Mouse (Mus musculus) liver, embryonic 15.5 days (tissue): ENCODE results near the gene Shh. TPM values are rescaled to one million over a fixed set of nuclear protein-coding genes. Genes with fewer than 3 reads are reported as not detected.

Source experiments
- ATAC-seq: fragments of 200-750 bp; cut with Nextera tagmentation; 2 replicates; pipeline ENCODE4 v1.8.0; 2017; ENCODE audit warnings: moderate number of reproducible peaks, mild to moderate bottlenecking, moderate library complexity; ENCODE audit not compliant: insufficient read depth
- H3K27ac ChIP-seq: fragments of 300-500 bp; sonication (generic); replicated peaks from 2 replicates; pipeline ENCODE4 v1.5.1; 2015; ENCODE audit warnings: mild to moderate bottlenecking, inconsistent platforms
- H3K27me3 ChIP-seq: fragments of 300-500 bp; sonication (generic); 2 replicates; pipeline ENCODE4 v1.6.1; 2015; ENCODE audit warnings: mild to moderate bottlenecking, inconsistent platforms
- H3K36me3 ChIP-seq: fragments of 300-500 bp; sonication (generic); replicated peaks from 2 replicates; pipeline ENCODE4 v1.6.1; 2015; ENCODE audit warnings: moderate library complexity, mild to moderate bottlenecking, inconsistent platforms
- H3K4me1 ChIP-seq: fragments of 300-500 bp; sonication (generic); replicated peaks from 2 replicates; pipeline ENCODE4 v1.6.1; 2015; ENCODE audit warnings: inconsistent platforms
- H3K4me2 ChIP-seq: fragments of 300-500 bp; sonication (generic); 2 replicates; pipeline ENCODE4 v1.6.1; 2015; ENCODE audit warnings: moderate library complexity, mild to moderate bottlenecking, inconsistent platforms
- H3K4me3 ChIP-seq: fragments of 300-500 bp; sonication (generic); replicated peaks from 2 replicates; pipeline ENCODE4 v1.5.1; 2015; ENCODE audit warnings: mild to moderate bottlenecking, inconsistent platforms
- H3K9ac ChIP-seq: fragments of 300-500 bp; sonication (generic); 2 replicates; pipeline ENCODE4 v1.6.1; 2015; ENCODE audit warnings: moderate library complexity, mild to moderate bottlenecking, inconsistent platforms
- H3K9me3 ChIP-seq: fragments of 300-500 bp; sonication (generic); replicated peaks from 2 replicates; pipeline ENCODE4 v1.6.1; 2016; ENCODE audit warnings: inconsistent platforms
- WGBS: fragments of 180-500 bp; shearing (Covaris S2); methylation state at CpG from one replicate; pipeline ENCODE4 v1.1.7; 2015; ENCODE audit warnings: mixed read lengths; ENCODE audit not compliant: insufficient replicate concordance; 5-methylcytosine and 5-hydroxymethylcytosine counted together
- polyA plus RNA-seq: library from polyadenylated mRNA; unstranded; fragments of >200 nt; fragmentation: Nextera tagmentation; extraction: Ambion mirVana; gene quantifications from 2 replicates; pipeline ENCODE4 v1.2.1, GENCODE M21; 2015

Gene Shh
- polyA plus RNA-seq, 1 experiment from 2014 or later = not detected

DNA sequence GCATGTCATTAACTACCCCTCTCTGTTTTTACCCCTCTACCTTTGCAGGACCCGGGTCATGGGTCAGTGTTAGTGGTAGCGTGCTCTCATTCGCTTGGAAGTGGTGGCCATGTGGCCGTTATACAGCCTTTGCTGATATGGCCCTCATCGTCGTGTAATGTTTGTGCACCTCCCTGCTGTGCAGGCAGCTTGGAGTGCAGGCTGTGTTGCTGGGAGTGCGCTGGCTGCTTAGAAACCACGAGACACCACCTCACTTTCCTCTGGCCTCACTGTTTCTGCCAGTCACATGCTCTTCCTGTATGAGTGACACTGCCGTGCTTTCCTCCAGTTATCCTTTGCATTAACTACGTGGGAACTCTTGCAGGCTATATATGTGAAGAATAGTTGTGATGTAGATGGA is 48.3 kb downstream of the Shh start:
- no peak for ATAC-seq
- Histone ChIP-seq H3K4me1 (no peaks in the 10 kb centered on the region), H3K36me3 (peaks cover 60% of the 10 kb centered on the region), H3K4me2 (no peak overlapping the region), H3K9me3 (no peaks in the 10 kb centered on the region), H3K27ac (no peak overlapping the region), H3K4me3 (no peak overlapping the region), H3K9ac (no peak overlapping the region), H3K27me3 (no peaks in the 10 kb centered on the region)
- WGBS = 82% methylated on average over 10 of the region's 10 CpGs

DNA sequence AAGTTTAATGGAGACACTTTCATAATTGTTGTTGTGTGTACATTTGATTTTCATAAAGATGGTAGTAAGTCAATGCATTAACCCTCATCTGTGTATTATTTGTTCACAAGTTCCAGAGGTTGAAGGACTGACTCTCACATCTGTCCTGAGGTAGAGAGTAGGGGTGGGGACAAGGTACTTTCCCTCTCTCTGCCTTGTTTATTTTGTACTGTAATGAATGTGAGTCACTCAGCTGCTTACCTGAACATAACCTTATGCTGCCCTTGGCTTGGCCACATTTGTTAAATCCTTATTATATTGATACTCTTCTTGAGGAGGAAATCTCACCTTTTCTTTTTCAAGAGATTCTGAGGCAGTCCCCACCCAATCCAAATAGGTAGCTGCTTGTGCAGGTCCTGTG is 51.0 kb downstream of the Shh start:
- no peaks in the 10 kb centered on the region for H3K27me3 ChIP-seq
- no peaks in the 10 kb centered on the region for H3K4me1 ChIP-seq
- peaks cover 86% of the 10 kb centered on the region for H3K36me3 ChIP-seq
- no peak overlapping the region for H3K4me3 ChIP-seq
- no peak overlapping the region for H3K27ac ChIP-seq
- no peak overlapping the region for H3K4me2 ChIP-seq
- H3K9me3 ChIP-seq = no peaks in the 10 kb centered on the region
- H3K9ac ChIP-seq = no peak overlapping the region
- no peak for ATAC-seq

- no peaks in the 10 kb centered on the region for H3K27me3 ChIP-seq
- H3K4me3 ChIP-seq = no peak overlapping the region
- 87% methylated on average over 3 of the region's 3 CpGs for WGBS
- no peak for ATAC-seq
- no peaks in the 10 kb centered on the region for H3K4me1 ChIP-seq
- H3K36me3 ChIP-seq = peaks cover 94% of the 10 kb centered on the region
- no peak overlapping the region for H3K4me2 ChIP-seq
- H3K9me3 ChIP-seq = no peaks in the 10 kb centered on the region
- no peak overlapping the region for H3K27ac ChIP-seq
- no peak overlapping the region for H3K9ac ChIP-seq
Observed at GRCm38 (mm10) chr5:28414076-28414475, 53.0 kb downstream of the Shh start.

DNA sequence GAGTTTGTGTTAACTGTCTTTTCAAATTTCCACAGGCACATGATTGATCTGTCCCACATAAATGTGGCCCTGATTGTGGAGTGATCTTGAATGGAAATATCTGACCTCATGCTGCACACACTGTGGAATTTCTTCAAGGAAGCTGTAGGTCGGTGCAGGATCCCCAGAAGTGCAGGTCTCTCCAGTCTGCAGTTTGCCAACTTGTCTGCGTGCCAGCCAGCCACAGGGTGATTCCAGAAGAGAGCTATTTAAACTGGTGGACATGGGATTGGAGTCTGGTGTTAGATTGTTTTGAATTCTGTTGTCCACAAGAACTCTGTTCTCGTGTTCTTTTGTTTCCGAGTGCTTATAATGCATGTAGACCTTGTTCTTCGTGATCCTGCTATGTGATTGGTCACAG is 53.5 kb downstream of the Shh start:
- Histone ChIP-seq H3K9me3 (no peaks in the 10 kb centered on the region), H3K9ac (no peak overlapping the region), H3K4me1 (no peaks in the 10 kb centered on the region), H3K27me3 (no peaks in the 10 kb centered on the region), H3K4me3 (no peak overlapping the region), H3K27ac (no peak overlapping the region), H3K36me3 (peaks cover 95% of the 10 kb centered on the region), H3K4me2 (no peak overlapping the region)
- no peak for ATAC-seq
- 92% methylated on average over 5 of the region's 5 CpGs for WGBS

- no peak overlapping the region for H3K9ac ChIP-seq
- no peaks in the 10 kb centered on the region for H3K9me3 ChIP-seq
- no peak for ATAC-seq
- no peaks in the 10 kb centered on the region for H3K4me1 ChIP-seq
- no peak overlapping the region for H3K4me2 ChIP-seq
- no peak overlapping the region for H3K4me3 ChIP-seq
- 79% methylated on average over 2 of the region's 2 CpGs for whole genome bisulfite sequencing
- no peak overlapping the region for H3K27ac ChIP-seq
- H3K27me3 ChIP-seq = no peaks in the 10 kb centered on the region
- H3K36me3 ChIP-seq = peaks cover 88% of the 10 kb centered on the region
Observed at GRCm38 (mm10) chr5:28412006-28412685, 54.9 kb downstream of the Shh start.

Other genes starting within 250 kb of the Shh start
- gene Cnpy1, start 221.4 kb downstream of the Shh start, polyA plus RNA-seq = 0.07 TPM in 1 of 2 replicates, not detected in the other
- 6.4 TPM in 2 replicates for gene Rbm33, start 150.1 kb downstream of the Shh start, polyA plus RNA-seq